Mouse (Mus musculus) liver, embryonic 11.5 days (tissue): ENCODE data around the gene 1700029F12Rik. TPM values are rescaled to one million over a fixed set of nuclear protein-coding genes. Genes with fewer than 3 reads are reported as not detected.

Experiments used
- ATAC-seq: fragments of 200-750 bp; cut with Nextera tagmentation; replicated peaks from 2 replicates; pipeline ENCODE4 v1.8.0; 2017; ENCODE audit warnings: moderate number of reproducible peaks, mild to moderate bottlenecking, moderate TSS enrichment, moderate library complexity; ENCODE audit not compliant: low FRiP score
- DNase-seq: peaks from one replicate; pipeline ENCODE4 v3.0.0-alpha.2; 2017; ENCODE audit warnings: low spot score
- H3K27ac ChIP-seq: fragments of 300-500 bp; sonication (generic); 2 replicates; pipeline ENCODE4 v1.5.1; 2014; ENCODE audit warnings: mild to moderate bottlenecking, low read depth, low read length, control low read depth
- H3K27me3 ChIP-seq: fragments of 300-500 bp; sonication (generic); replicated peaks from 2 replicates; pipeline ENCODE4 v1.6.1; 2014; ENCODE audit warnings: low read length, mixed read lengths; ENCODE audit not compliant: control insufficient read depth, insufficient read depth
- H3K36me3 ChIP-seq: fragments of 300-500 bp; sonication (generic); 2 replicates; pipeline ENCODE4 v1.6.1; 2014; ENCODE audit warnings: mild to moderate bottlenecking, low read length, moderate library complexity, mixed read lengths; ENCODE audit not compliant: control insufficient read depth, insufficient read depth
- H3K4me1 ChIP-seq: fragments of 300-500 bp; sonication (generic); replicated peaks from 2 replicates; pipeline ENCODE4 v1.6.1; 2014; ENCODE audit warnings: low read length, mixed read lengths; ENCODE audit not compliant: control insufficient read depth, insufficient read depth
- H3K4me2 ChIP-seq: fragments of 300-500 bp; sonication (generic); 2 replicates; pipeline ENCODE4 v1.6.1; 2014; ENCODE audit warnings: mild to moderate bottlenecking, control low read depth, moderate library complexity
- H3K4me3 ChIP-seq: fragments of 300-500 bp; sonication (generic); 2 replicates; pipeline ENCODE4 v1.5.1; 2014; ENCODE audit warnings: low read depth, low read length, control low read depth
- H3K9ac ChIP-seq: fragments of 300-500 bp; sonication (generic); 2 replicates; pipeline ENCODE4 v1.6.1; 2014; ENCODE audit warnings: low read depth, low read length, control low read depth
- H3K9me3 ChIP-seq: fragments of 300-500 bp; sonication (generic); 2 replicates; pipeline ENCODE4 v1.6.1; 2016; ENCODE audit warnings: low read length, inconsistent platforms, mixed read lengths; ENCODE audit not compliant: control insufficient read depth
- WGBS: fragments of 180-500 bp; shearing (Covaris S2); extraction: QIAGEN DNeasy Blood & Tissue Kit; methylation state at CpG from one replicate; pipeline ENCODE4 v1.1.7; 2014; 5-methylcytosine and 5-hydroxymethylcytosine counted together
- polyA plus RNA-seq: library from polyadenylated mRNA; unstranded; fragments of >200 nt; fragmentation: Nextera tagmentation; extraction: Ambion mirVana; gene quantifications from 2 replicates; pipeline ENCODE4 v1.2.1, GENCODE M21; 2014

1700029F12Rik gene
- polyA plus RNA-seq, result not detected in 2 replicates

DNA sequence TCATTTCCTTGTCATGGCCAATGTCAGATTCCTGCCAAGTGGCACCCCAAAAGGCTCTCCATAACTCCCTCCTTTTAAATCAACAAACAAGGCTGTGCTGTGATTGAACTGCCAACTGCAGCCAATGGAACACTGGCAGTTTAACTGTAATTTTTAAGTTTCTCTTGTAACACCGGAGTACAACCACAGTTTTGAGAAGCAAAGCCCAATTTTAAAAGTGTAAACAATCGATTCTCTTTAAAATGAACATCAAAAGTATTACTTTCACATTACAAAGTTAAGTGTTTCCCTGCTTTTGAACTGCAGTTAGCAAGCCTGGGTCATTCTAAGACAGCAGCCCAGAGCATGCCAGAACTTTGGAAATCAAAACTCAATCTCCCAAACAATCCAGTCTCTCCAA is at the start of gene 1700029F12Rik:
TSS of gene 1700029F12Rik (minus strand) at position 101 of the 400 bp plus-strand sequence.
- ATAC-seq (no peak), DNase-seq (no peak)
- Histone ChIP-seq H3K9me3 (no peaks in the 10 kb centered on the region), H3K27ac (no peak within 1 kb of the TSS), H3K4me2 (no peak within 1 kb of the TSS), H3K9ac (no peak within 1 kb of the TSS), H3K36me3 (no peaks in the 10 kb centered on the region), H3K27me3 (no peaks in the 10 kb centered on the region), H3K4me3 (no peak within 1 kb of the TSS), H3K4me1 (no peaks in the 10 kb centered on the region)
- WGBS, result 77% methylated on average over 2 of the region's 2 CpGs

DNA sequence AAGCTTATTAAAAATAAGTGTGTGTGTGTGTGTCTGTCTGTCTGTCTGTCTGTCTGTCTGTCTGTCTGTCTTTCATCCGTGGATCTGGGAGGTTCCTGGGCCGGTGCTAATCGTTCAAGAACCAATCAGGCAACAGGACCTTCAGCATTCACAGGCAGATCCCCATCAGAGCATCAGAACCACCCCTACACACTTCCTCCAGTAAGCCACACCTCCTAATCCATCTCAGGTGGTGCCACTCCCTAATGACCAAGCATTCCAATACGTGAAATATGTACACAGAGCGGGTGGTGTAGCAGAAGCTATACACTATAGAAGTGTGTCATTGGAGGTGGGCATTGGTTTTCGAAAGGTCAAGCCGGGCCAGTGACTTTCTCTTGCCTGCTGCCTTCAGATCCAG is 48.3 kb upstream of the 1700029F12Rik start:
- no peak; the same call in 1 of the 2 replicates for ATAC-seq
- H3K4me3 ChIP-seq, result no peak overlapping the region
- no peaks in the 10 kb centered on the region for H3K36me3 ChIP-seq
- no peak for DNase-seq
- H3K27ac ChIP-seq, result no peak overlapping the region
- 84% methylated on average over 7 of the region's 7 CpGs for WGBS
- H3K4me2 ChIP-seq, result no peak overlapping the region
- H3K27me3 ChIP-seq, result no peaks in the 10 kb centered on the region
- peaks cover 5% of the 10 kb centered on the region; the same call in 1 of the 2 replicates for H3K4me1 ChIP-seq
- no peak overlapping the region for H3K9ac ChIP-seq
- H3K9me3 ChIP-seq, result no peaks in the 10 kb centered on the region

DNA sequence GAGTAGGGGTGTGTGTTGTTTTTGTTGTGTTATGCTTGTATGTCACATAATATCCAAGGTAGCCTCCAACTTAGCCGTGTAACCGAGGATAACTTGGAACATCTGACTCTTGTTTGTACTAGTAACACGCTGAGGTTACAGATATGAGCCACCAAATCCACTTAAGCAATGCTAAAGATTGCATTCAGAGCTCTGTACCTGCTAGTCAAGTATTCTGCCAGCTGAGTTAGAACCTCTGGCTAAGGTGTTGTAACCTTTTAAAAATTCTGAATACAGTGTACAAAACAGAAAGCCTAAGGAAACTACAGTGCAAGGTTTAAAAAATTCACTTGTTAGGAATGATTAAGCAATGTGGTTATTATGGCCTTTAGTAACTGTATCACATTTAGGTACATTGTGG is 46.5 kb upstream of the 1700029F12Rik start:
- no peak for ATAC-seq
- DNase-seq, result no peak
- no peak overlapping the region for H3K27ac ChIP-seq
- peaks cover 5% of the 10 kb centered on the region; the same call in 1 of the 2 replicates for H3K4me1 ChIP-seq
- H3K9ac ChIP-seq, result no peak overlapping the region
- no peaks in the 10 kb centered on the region for H3K27me3 ChIP-seq
- H3K4me3 ChIP-seq, result no peak overlapping the region
- H3K9me3 ChIP-seq, result no peaks in the 10 kb centered on the region
- 89% methylated on average over 3 of the region's 3 CpGs for WGBS
- H3K4me2 ChIP-seq, result no peak overlapping the region
- H3K36me3 ChIP-seq, result no peaks in the 10 kb centered on the region

DNA sequence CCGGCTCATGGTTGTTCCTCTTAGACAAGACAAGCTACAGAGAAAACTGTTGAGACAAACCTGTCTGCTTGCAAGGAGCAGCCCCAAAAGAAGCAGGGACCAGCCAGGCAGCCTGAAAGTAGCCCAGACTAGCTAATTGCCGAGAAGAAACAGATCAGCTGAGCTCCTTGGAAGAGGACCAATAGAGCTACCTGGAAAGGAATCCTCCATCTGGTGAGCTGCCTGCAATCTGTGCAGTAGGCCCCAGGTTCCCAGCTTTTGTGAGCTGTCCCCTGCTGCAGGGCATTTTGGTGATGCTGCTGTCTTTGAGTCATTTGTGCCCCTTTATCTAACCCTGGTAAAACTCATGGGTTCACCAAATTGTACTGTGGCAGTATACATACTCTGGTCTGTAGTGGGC is 46.0 kb upstream of the 1700029F12Rik start:
- no peak overlapping the region for H3K9ac ChIP-seq
- DNase-seq (no peak), ATAC-seq (no peak)
- WGBS, result 68% methylated on average over 2 of the region's 2 CpGs
- no peaks in the 10 kb centered on the region for H3K27me3 ChIP-seq
- H3K4me2 ChIP-seq, result no peak overlapping the region
- peaks cover 5% of the 10 kb centered on the region; the same call in 1 of the 2 replicates for H3K4me1 ChIP-seq
- H3K9me3 ChIP-seq, result no peaks in the 10 kb centered on the region
- no peaks in the 10 kb centered on the region for H3K36me3 ChIP-seq
- H3K4me3 ChIP-seq, result no peak overlapping the region
- no peak overlapping the region for H3K27ac ChIP-seq

DNA sequence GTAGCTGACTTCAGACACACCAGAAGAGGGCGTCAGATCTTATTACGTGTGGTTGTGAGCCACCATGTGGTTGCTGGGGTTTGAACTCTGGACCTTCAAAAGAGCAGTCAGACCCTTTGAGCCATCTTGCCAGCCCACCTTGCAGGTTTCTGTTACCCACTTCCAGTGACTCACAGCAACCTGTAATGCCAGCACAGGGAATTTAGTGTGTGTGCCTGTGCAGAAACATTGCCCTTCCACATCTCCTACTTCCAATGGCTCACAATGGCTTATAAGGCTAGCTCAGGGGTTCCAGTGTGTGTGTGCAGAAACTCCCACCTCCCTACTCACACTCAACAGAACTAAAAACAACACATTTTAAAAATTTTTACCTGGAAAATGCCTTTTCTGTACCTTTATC is 43.4 kb upstream of the 1700029F12Rik start:
- Histone ChIP-seq H3K36me3 (no peaks in the 10 kb centered on the region), H3K27ac (no peak overlapping the region), H3K4me2 (no peak overlapping the region), H3K4me3 (no peak overlapping the region), H3K9ac (no peak overlapping the region), H3K27me3 (no peaks in the 10 kb centered on the region; the same call in 1 of the 2 replicates), H3K9me3 (no peaks in the 10 kb centered on the region), H3K4me1 (peaks cover 5% of the 10 kb centered on the region; the same call in 1 of the 2 replicates)
- DNase-seq (no peak), ATAC-seq (no peak)
- WGBS, result 77% methylated on average over 2 of the region's 2 CpGs

DNA sequence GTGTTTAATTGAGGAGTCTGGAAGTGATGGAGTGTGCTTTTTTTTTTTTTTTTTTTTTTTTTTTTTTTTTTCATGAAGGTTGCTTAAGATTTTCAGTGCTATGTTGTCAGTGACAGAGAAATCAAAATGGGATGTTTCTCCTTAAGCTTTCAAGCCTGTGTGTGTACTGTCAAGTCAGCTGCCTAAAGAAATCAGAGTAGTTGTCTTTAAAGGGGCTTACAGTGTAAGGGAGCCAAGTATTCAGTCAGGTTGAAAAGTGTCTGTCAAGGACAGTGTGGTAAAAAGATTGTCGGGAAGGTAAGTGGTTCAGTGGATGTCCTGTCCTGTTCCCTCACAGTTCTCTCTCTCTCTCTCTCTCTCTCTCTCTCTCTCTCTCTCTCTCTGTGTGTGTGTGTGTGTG is 39.3 kb upstream of the 1700029F12Rik start:
- no peaks in the 10 kb centered on the region; the same call in 1 of the 2 replicates for H3K27me3 ChIP-seq
- H3K9me3 ChIP-seq, result no peaks in the 10 kb centered on the region
- no peak overlapping the region for H3K9ac ChIP-seq
- DNase-seq (no peak), ATAC-seq (no peak)
- 54% methylated on average over 1 of the region's 1 CpGs for WGBS
- no peaks in the 10 kb centered on the region; the same call in 1 of the 2 replicates for H3K4me1 ChIP-seq
- H3K4me3 ChIP-seq, result no peak overlapping the region
- no peaks in the 10 kb centered on the region for H3K36me3 ChIP-seq
- H3K4me2 ChIP-seq, result no peak overlapping the region
- no peak overlapping the region for H3K27ac ChIP-seq

DNA sequence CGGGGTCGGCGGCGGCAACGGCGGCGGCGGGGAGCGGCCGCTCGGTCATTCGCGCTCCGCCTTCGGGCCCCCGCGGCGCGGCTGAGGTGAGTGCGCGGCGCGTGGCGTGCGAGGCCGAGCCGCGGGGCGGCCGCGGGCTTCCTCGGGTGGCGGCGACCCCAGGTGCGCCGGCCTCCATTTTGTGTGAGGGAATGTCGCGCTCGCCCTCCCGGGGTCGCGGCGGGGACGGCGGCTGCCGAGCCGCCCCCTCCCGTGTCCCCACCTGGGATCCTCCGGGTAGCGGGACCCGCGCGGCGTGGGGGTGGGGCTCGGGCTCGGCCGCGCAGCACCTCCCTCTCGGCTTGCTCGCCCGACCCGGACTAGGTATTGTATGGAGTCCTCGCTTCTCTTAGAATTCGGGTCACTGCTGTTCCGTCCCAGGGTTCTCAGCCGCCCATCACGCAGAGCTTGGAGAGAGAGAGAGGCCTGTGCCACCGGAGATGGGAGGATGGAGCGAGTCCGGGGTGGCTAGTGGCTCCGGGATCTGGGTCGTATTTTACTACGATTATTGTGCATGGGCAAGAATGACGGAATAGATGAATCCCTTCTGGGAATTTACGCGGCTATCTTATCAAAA is 37.6 kb upstream of the 1700029F12Rik start:
- H3K4me2 ChIP-seq, result peak overlapping the region; percentile 89
- peak; percentile 69 for DNase-seq

DNA sequence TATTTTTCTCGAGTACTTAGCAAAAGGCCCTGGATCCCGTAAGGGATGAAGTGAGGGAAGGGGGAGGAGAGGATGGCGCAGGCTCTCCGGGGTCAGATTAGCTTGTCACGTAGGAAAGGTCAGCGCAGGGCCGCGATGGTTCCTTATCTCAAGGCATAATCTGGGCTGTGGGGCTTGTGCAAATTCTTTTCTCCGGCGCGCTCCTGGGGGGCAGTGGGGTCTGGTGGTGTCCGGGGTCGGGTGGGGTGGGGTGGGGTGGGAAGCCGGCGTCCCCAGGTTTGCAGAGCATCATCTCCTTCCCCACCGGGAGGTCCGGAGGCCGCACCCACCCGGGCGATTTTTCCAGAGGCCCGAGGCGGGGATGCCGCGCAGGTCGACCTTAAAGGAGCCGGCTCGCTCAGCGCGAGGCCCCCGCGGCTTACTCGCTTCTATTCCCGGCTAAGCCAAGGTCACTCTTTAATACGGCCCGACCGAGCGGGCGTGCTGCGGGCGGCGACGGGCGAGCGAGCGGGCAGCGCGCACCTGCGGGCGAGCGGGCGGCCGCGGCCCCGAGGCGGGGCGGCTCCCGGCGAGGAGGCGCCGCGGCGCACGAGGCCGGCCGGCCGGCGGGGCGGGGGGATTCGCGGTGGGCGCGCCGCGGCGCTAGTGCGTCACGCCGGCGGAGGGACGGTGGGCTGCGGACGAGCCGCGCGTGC is 36.9 kb upstream of the 1700029F12Rik start:
- DNase-seq (peak; percentile 58), ATAC-seq (peak; percentile 33)
- Histone ChIP-seq H3K9ac (peak overlapping the region; percentile 91), H3K36me3 (no peaks in the 10 kb centered on the region), H3K27ac (peak overlapping the region; percentile 84), H3K27me3 (no peaks in the 10 kb centered on the region; the same call in 1 of the 2 replicates), H3K4me1 (peaks cover 7% of the 10 kb centered on the region; the same call in 1 of the 2 replicates), H3K4me2 (peak overlapping the region; percentile 89), H3K4me3 (peak overlapping the region; percentile 90), H3K9me3 (no peaks in the 10 kb centered on the region)
- under 1% methylated on average over 65 of the region's 85 CpGs for WGBS

More for the DNA sequence above, 37.6 kb upstream of the 1700029F12Rik start:
- no peaks in the 10 kb centered on the region; the same call in 1 of the 2 replicates for H3K27me3 ChIP-seq
- no peaks in the 10 kb centered on the region for H3K9me3 ChIP-seq
- H3K9ac ChIP-seq, result peak overlapping the region; percentile 91
- H3K36me3 ChIP-seq, result no peaks in the 10 kb centered on the region
- peak; percentile 62 for ATAC-seq
- WGBS, result under 1% methylated on average over 67 of the region's 76 CpGs
- peak overlapping the region; percentile 90 for H3K4me3 ChIP-seq
- peak overlapping the region; percentile 84 for H3K27ac ChIP-seq
- H3K4me1 ChIP-seq, result peaks cover 4% of the 10 kb centered on the region; the same call in 1 of the 2 replicates
